Mouse (Mus musculus) left cerebral cortex, adult 9 months (tissue): ENCODE data around the gene Cyp2d11.
"Not testable (repeated sequence)": the region's sequence is repeated elsewhere in the genome, so short reads cannot be mapped to it uniquely, and the experiment has no call there.

Source experiments
- DNase-seq, 2 experiments: peaks; one replicate each; pipeline ENCODE4 v3.0.0; 2022; ENCODE audit warnings: low spot score in 2 of 2

Gene Cyp2d11

GRCm38 (mm10) chr15:82393922-82394321 is at the start of gene Cyp2d11:
Gene Cyp2d11, minus strand, starts transcription at chr15:82394022.
- not testable (repeated sequence) for DNase-seq

DNA sequence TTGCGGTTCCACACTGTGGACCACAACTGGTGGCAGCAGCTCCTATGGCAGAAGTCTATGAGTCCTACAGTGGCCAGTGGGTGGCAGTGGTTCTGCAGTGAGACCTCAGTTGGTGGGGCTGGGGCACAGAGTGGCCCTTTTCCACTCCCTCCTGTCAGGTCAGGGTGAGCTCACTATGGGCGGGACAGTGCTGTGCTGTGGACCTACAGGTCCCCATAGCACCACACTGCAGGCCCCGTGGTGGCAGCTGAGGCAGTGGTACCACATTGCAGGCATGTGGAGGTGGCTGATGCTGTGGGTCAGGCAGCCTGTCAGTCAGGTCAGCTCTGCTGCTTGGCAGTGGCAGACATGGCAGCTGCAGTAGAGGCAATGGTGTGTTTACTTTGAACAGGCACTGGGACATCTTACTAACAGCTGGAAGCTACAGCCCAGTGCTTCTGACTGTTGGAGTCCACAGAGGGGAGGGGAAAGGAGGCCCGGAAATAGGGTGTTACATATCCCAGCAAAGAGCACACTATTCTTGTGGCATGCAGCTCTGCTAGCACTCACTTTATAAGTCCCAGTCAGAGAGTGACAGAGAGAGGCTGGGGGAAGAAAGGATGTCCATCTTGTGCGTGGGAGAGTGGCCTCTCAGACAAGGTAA is 44.3 kb upstream of the Cyp2d11 start:
- no peak for DNase-seq

- DNase-seq: no peak
Measured at GRCm38 (mm10) chr15:82435606-82436005, 41.8 kb upstream of the Cyp2d11 start.

GRCm38 (mm10) chr15:82435011-82435410 is 41.2 kb upstream of the Cyp2d11 start:
- DNase-seq: no peak

DNA sequence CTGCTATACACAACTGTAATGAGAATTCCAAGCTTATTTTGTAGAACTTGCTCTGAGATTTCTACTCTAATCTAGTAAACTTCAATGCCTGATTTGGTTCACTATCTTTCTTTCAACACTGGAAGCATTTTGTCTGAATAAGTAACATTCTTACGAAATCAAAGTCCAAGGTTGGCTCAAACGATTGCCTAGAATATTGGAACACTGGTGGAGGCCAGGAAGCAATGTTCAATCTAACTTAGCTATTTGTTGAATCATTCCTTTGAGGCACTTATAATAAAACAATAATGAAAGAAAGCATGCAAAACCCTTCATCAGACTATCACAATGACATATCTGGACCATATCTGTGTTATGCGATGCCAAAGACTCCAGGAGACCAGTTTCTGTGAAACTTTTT is 40.7 kb upstream of the Cyp2d11 start:
- no peak for DNase-seq

DNA sequence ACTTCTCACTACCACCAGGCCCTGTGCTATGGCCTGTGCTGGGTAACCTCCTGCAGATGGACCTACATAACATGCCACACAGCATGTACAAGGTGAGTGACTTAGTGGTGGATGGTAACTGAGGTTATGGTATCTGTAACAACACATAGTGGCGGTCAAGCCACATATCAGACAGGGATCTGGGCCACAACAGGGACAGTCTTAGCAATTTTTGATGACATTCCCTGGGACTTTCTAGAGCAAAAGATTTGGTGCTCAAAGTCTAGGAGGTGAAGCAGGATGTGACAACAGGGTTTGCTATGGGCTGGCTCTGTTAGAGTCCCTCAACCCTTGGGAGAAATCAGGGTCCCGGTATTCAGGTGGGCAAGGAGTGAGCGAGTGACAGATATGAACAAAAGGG is 39.8 kb upstream of the Cyp2d11 start:
- no peak for DNase-seq

GRCm38 (mm10) chr15:82433137-82433536 is 39.3 kb upstream of the Cyp2d11 start, which contains the start of gene Cyp2d9:
Gene Cyp2d9, plus strand, starts transcription at chr15:82433437.
- no peak for DNase-seq

GRCm38 (mm10) chr15:82423471-82423870 is 29.6 kb upstream of the Cyp2d11 start:
- no peak for DNase-seq

GRCm38 (mm10) chr15:82422935-82423334 is 29.1 kb upstream of the Cyp2d11 start:
- DNase-seq: no peak

DNA sequence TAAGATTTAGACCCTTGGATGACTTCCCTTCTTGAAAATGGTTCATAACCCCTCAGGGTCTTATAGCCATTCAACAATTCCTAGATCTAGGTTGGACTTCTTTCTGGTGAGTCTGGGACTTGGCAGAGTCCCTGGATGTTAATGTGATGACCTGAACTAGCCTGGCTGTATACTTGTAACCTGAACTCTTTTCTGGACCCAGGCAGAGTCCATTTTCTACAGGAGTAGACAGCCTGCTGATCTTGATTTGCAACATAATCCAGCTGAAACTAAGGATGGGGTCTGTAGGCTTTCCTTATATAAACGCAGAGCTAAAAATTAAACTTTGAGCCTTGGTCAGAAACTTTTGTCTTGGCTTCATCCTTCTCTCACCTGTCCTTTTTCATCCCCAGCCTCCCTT is 24.8 kb upstream of the Cyp2d11 start:
- DNase-seq: no peak

GRCm38 (mm10) chr15:82416797-82417789 is 23.3 kb upstream of the Cyp2d11 start:
- peak; percentile 33 to 89 for DNase-seq

DNA sequence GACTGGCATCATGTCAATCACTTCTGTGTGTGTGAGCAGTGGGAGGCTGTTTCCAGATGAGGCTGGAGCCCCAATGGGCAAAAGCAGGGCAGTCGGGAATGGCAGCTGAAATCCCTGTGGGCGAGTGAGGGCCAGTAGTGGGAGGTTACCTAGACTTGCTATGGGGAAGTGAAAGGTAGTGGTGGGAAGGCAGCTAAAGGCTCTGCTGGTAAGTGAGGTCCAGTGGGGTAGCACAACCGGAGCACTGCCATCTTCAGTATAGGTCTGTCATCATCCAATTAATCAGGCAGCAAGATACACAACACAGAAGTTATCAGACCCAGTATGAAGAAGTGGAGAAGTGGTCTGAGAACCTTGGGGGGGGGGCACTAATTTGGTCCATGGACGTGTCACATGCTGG is 13.7 kb upstream of the Cyp2d11 start:
- no peak for DNase-seq

DNA sequence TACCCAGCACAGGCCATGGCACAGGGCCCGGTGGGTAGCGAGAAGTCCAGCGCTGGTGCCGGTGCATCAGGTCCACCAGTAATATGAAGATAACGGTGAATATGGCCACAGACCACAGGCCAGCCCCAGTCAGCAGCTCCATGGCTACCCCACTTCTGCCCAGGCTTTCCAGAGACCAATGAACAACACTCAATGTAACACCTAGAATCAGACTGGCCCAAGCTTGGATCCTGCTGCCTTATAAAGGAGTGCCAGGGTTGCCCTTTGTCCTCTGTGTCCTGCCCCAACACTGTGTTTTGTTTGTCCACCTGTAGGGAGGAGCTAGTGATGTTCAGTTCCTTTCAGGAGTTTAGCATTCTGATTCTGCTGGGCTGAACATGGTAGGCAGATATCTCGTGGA is 13.2 kb upstream of the Cyp2d11 start, which contains the start of gene Cyp2d10:
Cyp2d10 (minus strand) TSS at position 215 of the 400 bp plus-strand sequence.
- no peak for DNase-seq

DNA sequence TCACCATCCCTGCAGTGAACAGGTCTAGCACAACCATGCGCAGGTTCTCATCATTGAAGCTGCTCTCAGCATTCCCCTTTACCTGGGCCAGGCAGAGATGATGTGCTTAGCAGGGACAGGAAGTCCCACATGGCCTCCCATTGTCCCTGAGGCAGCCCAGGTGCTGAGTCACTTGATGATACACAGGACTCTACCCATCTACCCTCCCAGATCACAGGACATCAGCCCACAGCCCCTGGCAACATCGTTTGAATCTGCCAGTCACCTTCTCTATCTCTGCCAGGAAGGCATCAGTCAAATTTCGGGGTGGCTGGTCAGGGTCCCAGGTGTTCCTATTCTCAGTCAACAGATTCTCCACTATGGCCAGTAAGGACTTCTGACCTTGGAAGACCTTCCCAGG is 10.3 kb upstream of the Cyp2d11 start:
- DNase-seq: no peak

GRCm38 (mm10) chr15:82403606-82404005 is 9.8 kb upstream of the Cyp2d11 start:
- no peak for DNase-seq

DNA sequence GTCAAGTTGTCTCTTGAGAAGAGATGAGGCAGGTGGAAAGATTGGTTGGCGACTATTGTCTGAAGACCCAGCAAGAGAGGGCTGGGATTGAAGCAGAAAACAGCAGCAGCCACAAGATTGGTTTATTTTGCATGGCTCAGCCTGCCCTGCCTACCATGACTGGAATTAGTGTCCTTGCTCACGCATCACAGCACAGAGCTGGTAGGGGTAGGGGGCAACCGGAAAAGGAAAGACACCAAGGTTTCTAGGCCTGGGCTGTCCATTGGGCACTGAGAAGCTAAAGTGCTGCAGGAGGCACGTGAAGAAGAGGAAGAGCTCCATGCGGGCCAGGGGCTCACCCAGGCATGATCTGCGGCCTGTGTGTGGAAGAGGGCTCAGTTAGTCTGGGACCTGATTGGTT is 8.9 kb upstream of the Cyp2d11 start:
- DNase-seq: no peak

- no peak for DNase-seq
Measured at GRCm38 (mm10) chr15:82402106-82402505, 8.3 kb upstream of the Cyp2d11 start.

DNA sequence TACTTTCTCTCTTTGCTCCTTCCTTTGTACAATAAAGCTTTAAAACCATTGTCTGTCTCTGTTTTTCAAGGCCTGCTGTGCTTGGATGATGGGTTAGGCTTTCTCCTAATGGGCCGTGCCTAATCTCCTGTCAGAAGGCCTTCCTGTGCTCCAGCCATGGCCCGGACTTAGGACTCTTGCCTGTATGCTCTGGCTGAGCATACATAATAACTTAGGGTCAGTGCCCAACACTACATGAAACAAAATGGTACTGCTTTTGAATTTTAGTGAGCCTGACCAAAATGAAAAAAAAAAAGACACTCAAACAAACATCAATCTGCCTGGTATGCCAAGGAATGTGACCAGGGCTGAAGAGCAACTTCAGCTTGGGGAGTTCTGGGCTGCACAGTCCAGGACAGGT is 7.7 kb upstream of the Cyp2d11 start:
- no peak for DNase-seq

DNA sequence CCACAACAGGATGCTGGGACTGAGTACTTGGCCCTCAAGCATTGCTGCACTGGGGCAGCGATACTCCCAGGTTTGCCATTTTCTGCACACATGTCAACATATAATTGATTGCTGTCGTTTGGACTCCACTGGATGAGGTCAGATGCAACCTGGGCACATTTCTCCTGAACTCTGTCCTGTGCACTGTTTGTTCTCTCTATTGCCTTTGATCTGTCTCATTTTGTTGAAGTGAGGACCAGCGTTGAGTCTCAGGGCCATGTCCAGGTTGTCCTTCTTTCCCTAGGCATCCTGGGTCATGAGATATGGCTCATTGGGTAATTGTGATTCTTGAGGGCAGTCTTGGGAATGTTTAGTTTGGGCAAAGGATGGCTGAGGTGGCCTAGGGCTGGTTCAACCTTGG is 2.1 kb upstream of the Cyp2d11 start:
- not testable (repeated sequence) for DNase-seq

GRCm38 (mm10) chr15:82389916-82390315 is 3.9 kb downstream of the Cyp2d11 start:
- not testable (repeated sequence) for DNase-seq

DNA sequence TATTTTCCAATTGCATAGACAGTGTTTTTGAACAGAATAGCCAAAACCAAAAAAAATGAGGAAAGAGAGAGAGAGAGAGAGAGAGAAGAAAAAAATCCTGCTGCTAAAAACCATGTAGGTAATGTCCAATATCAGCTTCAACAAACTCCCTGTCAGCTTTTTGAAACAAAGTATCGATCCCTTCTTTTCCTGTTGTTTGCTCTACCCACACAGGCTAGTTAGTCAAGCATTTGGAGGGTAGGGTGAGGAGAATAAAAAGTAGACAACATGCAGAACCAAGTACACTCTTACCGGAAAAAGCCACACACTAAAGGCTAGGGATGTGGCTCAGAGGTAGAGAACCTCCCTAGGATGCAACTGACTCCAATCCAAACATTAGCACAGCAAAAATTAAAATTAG is 8.1 kb downstream of the Cyp2d11 start:
- no peak for DNase-seq

- DNase-seq: no peak
Measured at GRCm38 (mm10) chr15:82382441-82382840, 11.4 kb downstream of the Cyp2d11 start.

GRCm38 (mm10) chr15:82380714-82381062 is 13.1 kb downstream of the Cyp2d11 start:
- no peak for DNase-seq
